Mouse (Mus musculus) neural tube, embryonic 13.5 days (tissue): Measurements from ENCODE around the gene Irak1. TPM values are rescaled to one million over a fixed set of nuclear protein-coding genes. Genes with fewer than 3 reads are reported as not detected.
A peak's percentile ranks its signal among the peaks of the same experiment; 100 is the strongest.

Source experiments
- ATAC-seq: fragments of 200-750 bp; cut with Nextera tagmentation; 2 replicates; pipeline ENCODE4 v1.8.0; 2017; ENCODE audit warnings: low read depth, mild to moderate bottlenecking, moderate TSS enrichment, moderate library complexity
- H3K27ac ChIP-seq: fragments of 300-500 bp; sonication (generic); replicated peaks from 2 replicates; pipeline ENCODE4 v1.5.1; 2015; ENCODE audit warnings: moderate library complexity, mild to moderate bottlenecking, inconsistent platforms
- H3K27me3 ChIP-seq: fragments of 300-500 bp; sonication (generic); 2 replicates; pipeline ENCODE4 v1.6.1; 2015; ENCODE audit warnings: mild to moderate bottlenecking, inconsistent platforms
- H3K36me3 ChIP-seq: fragments of 300-500 bp; sonication (generic); 2 replicates; pipeline ENCODE4 v1.6.1; 2015; ENCODE audit warnings: mild to moderate bottlenecking, inconsistent platforms
- H3K4me1 ChIP-seq: fragments of 300-500 bp; sonication (generic); replicated peaks from 2 replicates; pipeline ENCODE4 v1.6.1; 2015; ENCODE audit warnings: inconsistent platforms
- H3K4me2 ChIP-seq: fragments of 300-500 bp; sonication (generic); 2 replicates; pipeline ENCODE4 v1.6.1; 2015; ENCODE audit warnings: inconsistent platforms, mild to moderate bottlenecking, moderate library complexity
- H3K4me3 ChIP-seq: fragments of 300-500 bp; sonication (generic); 2 replicates; pipeline ENCODE4 v1.5.1; 2015; ENCODE audit warnings: mild to moderate bottlenecking, inconsistent platforms
- H3K9ac ChIP-seq: fragments of 300-500 bp; sonication (generic); 2 replicates; pipeline ENCODE4 v1.6.1; 2015; ENCODE audit warnings: moderate library complexity, mild to moderate bottlenecking, inconsistent platforms
- H3K9me3 ChIP-seq: fragments of 300-500 bp; sonication (generic); 2 replicates; pipeline ENCODE4 v1.6.1; 2016; ENCODE audit warnings: inconsistent platforms
- WGBS: fragments of 180-500 bp; shearing (Covaris S2); methylation state at CpG from one replicate; pipeline ENCODE4 v1.1.7; 2015; 5-methylcytosine and 5-hydroxymethylcytosine counted together
- polyA plus RNA-seq: library from polyadenylated mRNA; unstranded; fragments of >200 nt; fragmentation: Nextera tagmentation; extraction: Ambion mirVana; gene quantifications from 2 replicates; pipeline ENCODE4 v1.2.1, GENCODE M21; 2015

The Irak1 gene
- polyA plus RNA-seq, 1 experiment from 2014 or later: 39.9 TPM

DNA sequence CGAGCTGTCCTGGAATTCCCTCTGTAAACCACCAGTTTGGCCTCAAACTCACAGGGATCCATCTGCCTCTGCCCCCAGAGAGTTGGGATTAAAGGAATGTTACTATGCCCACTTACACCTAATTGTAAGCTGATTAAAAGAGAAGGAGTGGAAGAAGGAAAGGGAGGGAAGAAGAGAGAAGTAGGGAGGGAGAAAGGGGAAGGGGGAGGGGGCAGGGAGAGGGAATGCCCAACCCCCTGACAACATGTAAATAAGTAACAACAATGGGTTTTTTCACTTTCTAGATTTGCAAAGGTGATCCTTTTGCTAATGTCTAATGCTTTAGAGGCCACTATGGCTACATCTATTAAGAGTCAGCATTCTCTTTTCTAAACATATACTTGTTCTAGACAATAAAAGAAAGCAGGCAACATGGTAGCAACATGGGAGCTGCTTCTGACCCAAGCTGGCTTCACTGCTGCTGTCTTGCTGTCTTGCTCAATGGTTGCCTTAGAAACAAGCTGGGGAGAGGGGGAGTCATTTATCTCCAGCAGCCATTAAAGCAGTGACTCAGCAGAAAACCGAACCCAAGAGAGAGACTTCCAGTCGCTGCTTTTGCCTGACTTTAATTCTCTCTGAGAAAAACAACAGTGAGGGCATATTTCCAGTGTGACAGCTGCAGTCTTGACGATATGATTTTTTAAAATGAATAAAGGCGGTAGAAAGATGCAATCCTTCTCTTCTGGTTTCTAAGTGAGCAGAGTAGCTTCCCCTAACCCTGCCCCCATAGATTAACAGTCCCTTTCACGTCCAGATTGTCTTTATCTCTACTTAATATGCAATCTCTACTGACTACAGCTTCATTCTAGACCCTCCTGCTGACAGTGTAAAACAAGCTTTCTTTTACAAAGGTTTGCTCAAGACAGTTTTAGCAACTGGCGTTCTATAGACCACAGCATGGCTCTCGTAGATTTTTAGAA, 24.5 kb downstream of the Irak1 start:
- 18% methylated on average over 8 of the region's 8 CpGs for WGBS
- Histone ChIP-seq H3K4me1 (peaks cover 8% of the 10 kb centered on the region), H3K9me3 (no peaks in the 10 kb centered on the region), H3K9ac (no peak overlapping the region), H3K4me2 (peak overlapping the region; percentile 33), H3K27ac (peak overlapping the region; percentile 78), H3K4me3 (peak overlapping the region; percentile 6; the same call in 1 of the 2 replicates), H3K27me3 (no peaks in the 10 kb centered on the region), H3K36me3 (no peaks in the 10 kb centered on the region)
- ATAC-seq: peak; percentile 89

DNA sequence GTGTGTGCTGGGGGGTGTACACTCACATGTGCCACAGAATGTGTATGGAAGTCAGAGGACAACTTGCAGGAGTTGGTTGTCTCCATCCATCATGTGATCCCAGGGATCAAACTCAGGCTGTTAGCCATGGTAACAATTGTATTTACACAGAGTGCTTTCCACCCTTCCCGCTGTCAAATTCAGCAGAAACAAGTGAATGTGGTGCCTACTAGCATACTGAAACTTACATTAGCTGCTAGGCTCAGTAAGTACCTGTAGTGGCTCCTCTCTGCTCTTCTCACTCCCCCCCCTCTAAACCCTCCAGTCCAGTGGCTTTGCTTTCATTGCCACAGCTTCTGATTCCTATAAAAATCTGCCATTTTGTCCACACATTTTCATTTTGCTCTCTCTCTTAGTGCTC, 45.9 kb downstream of the Irak1 start:
- Histone ChIP-seq H3K27me3 (no peaks in the 10 kb centered on the region), H3K4me1 (no peaks in the 10 kb centered on the region), H3K4me3 (no peak overlapping the region), H3K36me3 (no peaks in the 10 kb centered on the region), H3K27ac (no peak overlapping the region), H3K9me3 (no peaks in the 10 kb centered on the region), H3K9ac (no peak overlapping the region), H3K4me2 (no peak overlapping the region)
- WGBS: 64% methylated on average over 1 of the region's 1 CpGs
- no peak for ATAC-seq

DNA sequence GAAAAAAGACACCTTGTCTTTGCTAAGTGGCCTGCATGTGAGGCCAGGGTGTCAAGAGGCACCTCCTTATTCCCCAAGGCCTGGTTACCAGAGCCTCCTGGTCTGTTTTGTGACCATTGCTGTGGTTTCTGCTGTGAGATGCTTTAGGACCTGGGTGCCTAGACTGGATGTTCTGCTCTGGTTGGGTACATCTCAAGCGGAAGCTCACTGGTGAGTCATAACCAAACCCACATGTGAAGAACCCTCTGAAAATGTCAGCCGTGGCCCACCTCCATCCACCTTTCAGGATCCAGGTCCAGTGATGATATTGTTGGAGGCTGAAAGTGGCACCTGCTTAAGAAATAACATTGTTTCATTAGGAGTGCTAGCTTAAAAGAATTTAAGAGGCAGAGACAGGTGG, 47.4 kb downstream of the Irak1 start:
- Histone ChIP-seq H3K36me3 (no peaks in the 10 kb centered on the region), H3K27me3 (no peaks in the 10 kb centered on the region), H3K4me2 (no peak overlapping the region), H3K9ac (no peak overlapping the region), H3K27ac (no peak overlapping the region), H3K4me3 (no peak overlapping the region), H3K4me1 (no peaks in the 10 kb centered on the region), H3K9me3 (no peaks in the 10 kb centered on the region)
- ATAC-seq: no peak
- WGBS: 95% methylated on average over 2 of the region's 2 CpGs

DNA sequence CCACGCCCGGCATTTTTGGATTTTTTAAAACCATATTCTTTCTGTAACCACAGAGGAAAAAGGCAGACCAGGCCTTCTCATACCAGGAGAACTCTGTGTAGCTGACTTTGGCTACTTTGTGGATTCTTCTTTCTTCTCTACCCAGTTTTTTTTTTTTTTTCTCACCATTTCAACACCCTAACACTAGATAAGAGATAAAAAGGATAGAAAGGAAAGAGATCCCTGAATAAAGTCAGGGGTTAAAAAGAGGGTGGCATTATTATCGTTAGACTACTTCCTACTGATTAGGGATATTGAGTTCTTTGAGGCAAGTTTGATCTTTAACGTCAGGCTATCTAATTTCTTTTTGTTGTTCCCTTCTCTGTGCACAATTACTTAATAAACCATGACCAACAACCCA, 50.9 kb downstream of the Irak1 start:
- ATAC-seq: no peak
- no peaks in the 10 kb centered on the region for H3K9me3 ChIP-seq
- H3K9ac ChIP-seq: no peak overlapping the region
- H3K4me1 ChIP-seq: no peaks in the 10 kb centered on the region
- no peaks in the 10 kb centered on the region for H3K36me3 ChIP-seq
- no peak overlapping the region for H3K4me3 ChIP-seq
- no peak overlapping the region for H3K27ac ChIP-seq
- 71% methylated on average over 4 of the region's 4 CpGs for WGBS
- H3K27me3 ChIP-seq: no peaks in the 10 kb centered on the region
- no peak overlapping the region for H3K4me2 ChIP-seq

DNA sequence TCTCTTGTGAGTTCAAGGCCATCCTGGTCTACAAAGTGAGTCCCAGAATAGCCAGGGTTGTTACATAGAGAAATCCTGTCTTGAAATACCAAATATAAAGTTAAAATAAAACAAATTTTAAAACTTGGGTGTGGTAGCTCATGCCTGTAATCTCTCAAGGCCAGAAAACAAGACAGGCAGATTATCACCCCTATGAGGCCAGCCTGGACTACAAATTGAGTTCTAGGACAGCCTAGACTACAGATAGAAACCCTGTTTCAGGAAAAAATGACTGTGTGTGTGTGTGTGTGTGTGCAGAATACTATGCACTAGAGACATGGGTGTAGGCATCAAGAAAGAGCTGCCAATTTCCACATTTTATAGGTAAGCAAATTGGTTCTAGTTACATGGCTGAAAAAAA, 52.9 kb downstream of the Irak1 start:
- Histone ChIP-seq H3K36me3 (no peaks in the 10 kb centered on the region), H3K4me2 (no peak overlapping the region), H3K9ac (no peak overlapping the region), H3K27ac (no peak overlapping the region), H3K27me3 (no peaks in the 10 kb centered on the region), H3K4me1 (no peaks in the 10 kb centered on the region), H3K4me3 (no peak overlapping the region), H3K9me3 (no peaks in the 10 kb centered on the region)
- ATAC-seq: no peak

DNA sequence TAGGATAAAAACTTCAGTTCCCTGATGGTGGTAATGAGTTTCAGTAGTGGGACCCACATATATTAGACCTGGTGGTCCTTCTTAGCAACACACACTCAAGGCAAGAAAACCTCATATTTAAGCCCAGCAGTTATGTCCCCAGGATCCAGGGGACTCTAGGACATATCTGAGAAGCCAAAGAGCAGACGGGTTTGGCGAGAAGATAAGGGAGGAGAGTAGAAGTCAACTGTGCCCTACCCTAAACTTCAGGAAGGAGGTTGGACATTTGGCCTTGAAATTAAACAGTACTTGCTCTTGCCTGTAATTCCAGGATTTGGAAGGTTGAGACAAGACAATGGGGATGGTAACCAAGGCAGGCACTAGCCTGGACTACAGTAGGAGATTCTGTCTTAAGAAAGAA, 54.0 kb downstream of the Irak1 start:
- 92% methylated on average over 2 of the region's 2 CpGs for WGBS
- no peak for ATAC-seq
- Histone ChIP-seq H3K9me3 (no peaks in the 10 kb centered on the region), H3K27me3 (no peaks in the 10 kb centered on the region), H3K4me1 (peaks cover under 1% of the 10 kb centered on the region), H3K4me2 (no peak overlapping the region), H3K27ac (no peak overlapping the region), H3K4me3 (no peak overlapping the region), H3K9ac (no peak overlapping the region), H3K36me3 (no peaks in the 10 kb centered on the region)

DNA sequence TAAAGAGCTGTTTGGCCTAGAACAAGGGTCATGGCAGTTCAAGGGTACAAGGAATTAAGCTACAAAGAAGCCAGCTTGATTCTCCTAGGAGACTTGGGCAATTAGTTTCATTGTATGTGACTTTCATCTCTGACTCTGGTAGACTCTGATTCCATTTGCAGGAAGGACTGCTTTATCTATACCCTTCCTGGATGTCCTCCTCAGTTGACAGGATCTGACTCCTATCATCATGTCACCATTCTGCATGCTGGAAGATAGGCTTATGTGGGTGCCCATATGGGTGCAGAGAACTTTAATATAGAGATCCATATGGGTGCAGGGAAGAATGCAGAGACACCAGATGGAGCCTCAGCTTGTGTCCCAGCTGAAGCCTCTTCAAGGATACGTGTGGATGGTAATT, 54.6 kb downstream of the Irak1 start:
- Histone ChIP-seq H3K4me1 (peaks cover 7% of the 10 kb centered on the region), H3K27ac (no peak overlapping the region), H3K36me3 (no peaks in the 10 kb centered on the region), H3K4me3 (no peak overlapping the region), H3K9me3 (no peaks in the 10 kb centered on the region), H3K9ac (no peak overlapping the region), H3K4me2 (no peak overlapping the region), H3K27me3 (no peaks in the 10 kb centered on the region)
- no peak for ATAC-seq
- 68% methylated on average over 1 of the region's 1 CpGs for WGBS

DNA sequence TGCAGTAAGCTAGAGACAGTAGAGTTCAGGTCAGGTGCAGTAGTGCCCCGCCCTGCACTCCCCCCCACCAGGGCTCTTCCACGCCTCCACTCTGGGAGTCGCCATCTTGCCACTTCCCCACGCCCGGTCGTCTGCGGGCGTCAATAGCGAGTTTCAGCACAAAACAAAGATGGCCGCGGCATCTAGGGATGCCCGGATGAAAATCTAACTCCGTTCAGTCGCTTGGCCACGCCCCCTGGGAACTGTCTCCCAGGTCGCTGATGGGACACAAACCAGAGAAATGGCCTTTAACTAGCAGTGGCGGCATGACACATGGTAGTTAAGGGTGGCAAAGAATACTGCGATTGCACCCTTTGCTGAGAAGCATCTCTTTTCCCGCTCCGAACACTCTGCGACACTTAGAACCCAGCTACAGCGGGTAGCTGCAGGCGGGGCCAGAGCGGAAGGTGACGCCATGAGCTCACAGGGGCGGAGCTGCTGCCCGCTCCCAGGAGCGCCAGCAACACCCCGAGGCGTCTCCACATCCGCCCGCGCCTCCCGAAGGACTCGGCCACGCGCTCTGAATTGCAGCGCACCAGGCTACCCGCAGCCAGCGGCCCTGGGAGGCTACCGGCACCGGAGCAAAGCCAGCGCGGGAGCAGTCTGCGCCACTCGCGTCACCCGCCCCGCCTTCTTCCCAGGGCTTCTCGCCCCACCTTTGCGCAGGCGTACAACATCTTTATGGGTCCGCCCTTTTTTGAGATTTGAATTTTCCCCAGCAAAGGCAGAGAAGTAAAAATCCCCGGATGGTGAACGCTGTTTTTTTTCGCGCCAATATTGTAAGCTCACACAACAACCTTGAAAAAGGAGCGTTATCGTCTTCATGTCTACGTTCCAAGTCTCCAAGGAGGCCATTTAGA, 56.3 kb downstream of the Irak1 start:
- Histone ChIP-seq H3K36me3 (no peaks in the 10 kb centered on the region), H3K27ac (peak overlapping the region; percentile 98), H3K27me3 (no peaks in the 10 kb centered on the region), H3K9me3 (no peaks in the 10 kb centered on the region), H3K9ac (peak overlapping the region; percentile 79), H3K4me3 (peak overlapping the region; percentile 70), H3K4me1 (peaks cover 24% of the 10 kb centered on the region), H3K4me2 (peak overlapping the region; percentile 80)
- peak; percentile 91 for ATAC-seq
- 13% methylated on average over 60 of the region's 60 CpGs for WGBS

DNA sequence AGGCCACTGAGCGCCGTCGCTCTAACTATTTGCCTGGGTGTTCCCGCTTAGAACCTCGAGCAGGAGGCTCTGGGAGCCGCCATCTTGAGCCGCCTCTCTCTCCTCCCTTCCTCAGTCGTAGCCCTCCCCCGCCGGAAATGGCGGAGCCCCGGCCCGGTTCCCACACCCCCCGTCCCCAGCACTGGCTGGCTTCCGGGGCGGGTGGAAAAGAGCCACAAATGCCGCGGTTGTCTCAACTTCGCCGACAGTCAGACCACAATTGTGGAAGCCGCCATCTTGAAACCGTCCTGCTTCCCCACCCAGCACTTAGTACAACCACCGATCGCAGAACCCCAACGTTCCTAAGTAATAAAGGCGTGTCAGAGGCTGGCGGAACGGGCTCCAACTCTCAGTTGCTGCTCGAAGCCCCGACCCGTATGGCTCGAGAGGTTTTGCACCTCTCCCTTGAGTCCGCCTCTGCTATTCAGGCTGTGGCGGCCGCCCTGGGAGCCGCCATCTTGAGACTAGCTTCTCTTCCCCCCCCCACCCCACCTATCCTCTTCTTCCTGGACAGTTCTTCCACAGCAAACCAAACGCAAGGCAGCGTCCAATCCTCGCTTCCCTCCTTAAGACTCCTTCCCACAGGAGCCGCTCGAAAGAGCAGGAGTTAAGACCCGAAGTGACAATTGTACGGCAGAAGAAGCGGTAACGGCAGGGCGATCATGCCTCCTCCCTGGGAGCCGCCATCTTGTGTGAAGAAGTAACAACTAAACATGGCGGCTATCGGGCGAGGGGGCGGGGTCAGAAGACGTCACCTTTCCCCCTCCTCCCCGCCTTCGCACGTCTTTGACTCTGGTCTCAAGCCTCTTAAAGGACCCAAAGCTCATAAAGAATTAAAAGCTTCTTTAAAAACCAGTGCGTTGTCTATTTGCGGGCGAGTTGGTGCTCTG, 57.2 kb downstream of the Irak1 start, which contains the start of gene Hcfc1:
Gene Hcfc1 (minus strand): TSS at position 110 of the 929 bp plus-strand sequence.
- Histone ChIP-seq H3K9ac (peak within 1 kb of the TSS; percentile 79), H3K27me3 (no peaks in the 10 kb centered on the region), H3K9me3 (no peaks in the 10 kb centered on the region), H3K36me3 (no peaks in the 10 kb centered on the region), H3K4me1 (peaks cover 33% of the 10 kb centered on the region), H3K4me3 (peak within 1 kb of the TSS; percentile 70), H3K27ac (peak within 1 kb of the TSS; percentile 98), H3K4me2 (peak within 1 kb of the TSS; percentile 80)
- ATAC-seq: peak; percentile 83
- 16% methylated on average over 58 of the region's 58 CpGs for WGBS

DNA sequence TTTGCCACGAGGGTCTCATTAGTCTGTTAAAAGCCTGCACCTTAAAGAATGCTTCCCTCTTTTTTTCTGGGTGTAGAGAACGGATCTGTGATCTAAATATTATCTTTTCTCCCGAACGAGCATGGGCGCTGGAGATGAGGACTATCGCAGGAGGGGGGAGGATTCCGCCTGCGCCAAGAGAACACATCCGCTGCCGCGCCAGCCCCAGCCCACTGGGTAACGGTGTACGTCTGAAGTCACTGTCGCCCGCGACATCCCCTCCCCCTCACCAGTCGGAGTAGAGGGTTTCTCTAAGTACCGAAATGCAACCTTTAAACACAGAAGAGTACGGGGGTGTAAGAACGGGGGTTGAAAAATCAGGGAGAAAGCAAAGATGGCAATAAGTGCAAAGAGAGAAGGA, 58.4 kb downstream of the Irak1 start:
- H3K9ac ChIP-seq: peak overlapping the region; percentile 79
- WGBS: 22% methylated on average over 20 of the region's 20 CpGs

DNA sequence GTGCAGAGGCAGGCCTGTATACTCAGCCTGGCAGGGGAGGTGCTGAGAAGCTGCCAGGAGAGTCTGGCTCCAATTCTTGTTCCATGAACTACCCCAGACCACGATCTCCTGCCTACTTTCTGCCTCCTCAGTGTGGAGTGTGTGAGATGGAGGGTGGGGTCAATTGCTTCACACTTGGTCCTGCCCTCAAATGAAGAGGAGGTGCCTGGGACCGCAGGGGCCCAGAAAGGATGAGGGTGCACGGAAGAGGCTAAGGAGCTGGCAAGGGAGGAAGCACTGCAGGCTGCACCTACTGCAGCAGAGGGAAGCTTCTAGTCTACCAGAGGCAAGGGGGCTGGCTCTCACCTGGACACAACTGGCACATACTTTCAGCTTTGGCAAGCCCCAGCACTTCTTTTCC, 59.4 kb downstream of the Irak1 start:
- peak overlapping the region; percentile 79 for H3K9ac ChIP-seq
- peak overlapping the region; percentile 80 for H3K4me2 ChIP-seq
- H3K27ac ChIP-seq: no peak overlapping the region
- 0 out of 2 replicates have a peak, but pooled peaks cover 7% of the 10 kb centered on the region for H3K36me3 ChIP-seq
- H3K4me3 ChIP-seq: peak overlapping the region; percentile 70
- H3K9me3 ChIP-seq: no peaks in the 10 kb centered on the region
- H3K27me3 ChIP-seq: no peaks in the 10 kb centered on the region
- H3K4me1 ChIP-seq: peaks cover 33% of the 10 kb centered on the region
- WGBS: 63% methylated on average over 3 of the region's 3 CpGs
- ATAC-seq: no peak

More for the DNA sequence above, 58.4 kb downstream of the Irak1 start:
- Histone ChIP-seq H3K27ac (peak overlapping the region; percentile 98), H3K36me3 (0 out of 2 replicates have a peak, but pooled peaks cover 5% of the 10 kb centered on the region), H3K4me1 (peaks cover 33% of the 10 kb centered on the region), H3K27me3 (no peaks in the 10 kb centered on the region), H3K4me3 (peak overlapping the region; percentile 70), H3K9me3 (no peaks in the 10 kb centered on the region), H3K4me2 (peak overlapping the region; percentile 80)
- no peak for ATAC-seq
